Mouse (Mus musculus) adrenal gland, postnatal 36 days (tissue): ENCODE results near the gene Gm28038. TPM values are rescaled to one million over a fixed set of nuclear protein-coding genes. Genes with fewer than 3 reads are reported as not detected.

Source experiments
- DNase-seq, 2 experiments: peaks; one replicate each; pipeline ENCODE4 v3.0.0; 2021; ENCODE audit warnings: mixed read lengths in 1 of 2
- total RNA-seq, 2 experiments: library from RNA; stranded (reverse); gene quantifications; 2 replicates each; pipeline ENCODE4 v1.2.3; 2021

Gm28038 gene
- total RNA-seq, 2 experiments from 2014 or later = not detected

DNA sequence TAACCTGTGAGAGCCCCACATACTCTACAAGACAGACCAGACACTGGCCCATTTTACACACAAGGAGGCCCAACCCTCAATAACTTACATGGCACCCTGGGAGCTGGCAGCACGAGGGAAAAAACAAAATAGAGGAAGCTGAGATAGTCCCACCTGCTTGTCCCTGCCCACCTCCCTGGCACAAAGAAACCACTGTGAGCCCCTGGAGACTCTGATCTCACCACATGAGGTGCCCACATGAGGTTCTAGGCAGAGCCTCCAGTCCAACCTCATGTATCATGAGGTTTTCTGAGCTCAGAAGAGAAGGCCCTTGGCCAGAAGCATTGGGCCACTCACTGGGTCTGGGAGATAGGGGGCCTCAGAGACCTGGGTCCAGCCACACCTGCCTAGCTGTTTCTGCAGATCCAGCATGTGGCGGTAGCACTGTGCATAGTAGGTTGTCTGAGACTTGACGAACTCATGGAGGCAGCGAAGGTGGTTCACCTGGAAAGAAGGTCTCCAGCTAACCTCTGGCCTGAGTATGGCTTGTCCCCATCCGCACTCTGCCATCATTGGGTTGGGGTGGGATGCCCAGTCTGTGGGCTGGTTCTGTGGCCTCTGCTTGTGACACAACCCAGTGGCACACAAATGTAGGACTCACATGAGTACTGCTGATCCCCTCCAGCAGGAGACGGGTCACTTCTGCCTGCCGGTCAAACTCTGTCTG, 65.3 kb downstream of the Gm28038 start:
- no peak for DNase-seq

DNA sequence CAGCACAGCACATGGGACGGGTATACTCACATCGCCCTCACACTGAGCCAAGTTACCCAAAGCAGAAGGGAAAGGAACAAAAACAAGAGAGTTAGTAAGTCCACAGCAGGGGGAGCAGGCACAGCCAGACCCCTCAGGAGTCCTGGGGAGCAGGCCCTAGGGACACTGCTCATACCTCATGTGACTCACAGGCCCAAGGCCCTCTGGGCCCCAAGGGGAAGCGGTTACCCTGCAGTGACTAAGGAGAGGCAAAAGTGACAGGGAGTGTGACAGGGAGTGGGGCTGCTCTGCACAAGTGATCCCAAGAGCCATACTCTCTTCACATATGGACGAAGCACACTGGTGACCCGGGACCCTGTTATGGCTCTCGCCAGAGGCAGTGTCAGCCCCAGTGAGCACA, 68.4 kb downstream of the Gm28038 start:
- DNase-seq = peak; percentile 68 to 74

Other genes starting within 250 kb of the Gm28038 start
- 10 to 100 TPM; 15.8 to 20.9 TPM for gene Wdr34, start 232.2 kb upstream of the Gm28038 start, total RNA-seq
- 100 to 1,000 TPM; 255 to 277 TPM for gene Set, start 223.7 kb upstream of the Gm28038 start, total RNA-seq
- gene Pkn3, start 203.4 kb upstream of the Gm28038 start, total RNA-seq = 1 to 10 TPM; 5.5 to 6.3 TPM
- gene Zdhhc12, start 187.4 kb upstream of the Gm28038 start, total RNA-seq = 10 to 100 TPM; 16.2 to 25.8 TPM
- gene Zer1, start 156.5 kb upstream of the Gm28038 start, total RNA-seq = 10 to 100 TPM; 32.0 to 40.7 TPM
- gene Tbc1d13, start 147.3 kb upstream of the Gm28038 start, total RNA-seq = 10 to 100 TPM; 49.3 to 56.3 TPM
- 10 to 100 TPM; 33.0 to 44.2 TPM for gene Endog, start 109.5 kb upstream of the Gm28038 start, total RNA-seq
- gene Spout1, start 102.6 kb upstream of the Gm28038 start, total RNA-seq = 10 to 100 TPM; 22.4 to 26.0 TPM
- 10 to 100 TPM; 20.7 to 28.2 TPM for gene Kyat1, start 75.2 kb upstream of the Gm28038 start, total RNA-seq
- 10 to 100 TPM; 57.6 to 75.2 TPM for gene Lrrc8a, start 43.3 kb upstream of the Gm28038 start, total RNA-seq
- 1 to 10 TPM; 1.3 to 2.1 TPM for gene Gm28035, start 40.5 kb upstream of the Gm28038 start, total RNA-seq
- gene Phyhd1, start 14.8 kb upstream of the Gm28038 start, total RNA-seq = 10 to 100 TPM; 15.3 to 19.5 TPM
- 10 to 100 TPM; 42.8 to 51.3 TPM for gene Dolk, start 5.3 kb downstream of the Gm28038 start, total RNA-seq
- 10 to 100 TPM; 33.9 to 35.9 TPM for gene Nup188, start 5.4 kb downstream of the Gm28038 start, total RNA-seq
- gene Sh3glb2, start 78.3 kb downstream of the Gm28038 start, total RNA-seq = 10 to 100 TPM; 68.2 to 69.5 TPM
- 10 to 100 TPM; 72.9 to 89.7 TPM for gene Miga2, start 83.2 kb downstream of the Gm28038 start, total RNA-seq
- 10 to 100 TPM; 18.2 to 18.7 TPM for gene Dolpp1, start 111.2 kb downstream of the Gm28038 start, total RNA-seq
- 100 to 1,000 TPM; 124 to 168 TPM for gene Crat, start 134.8 kb downstream of the Gm28038 start, total RNA-seq
- 100 to 1,000 TPM; 123 to 143 TPM for gene Ptpa, start 135.0 kb downstream of the Gm28038 start, total RNA-seq
- 1 to 10 TPM; 3.3 to 4.5 TPM for gene Ier5l, start 193.2 kb downstream of the Gm28038 start, total RNA-seq